Comparison of ENCODE assay signal across 10 mouse cellular contexts in genomic region chr4:59804754-59805153, GRCm38 (mm10). TPM values are rescaled to one million over a fixed set of nuclear protein-coding genes. Genes with fewer than 3 reads are reported as not detected.
A peak's percentile ranks its signal among the peaks of the same experiment; 100 is the strongest.
DNase-seq lines count a peak whose midpoint lies in the region; ATAC-seq and TF ChIP-seq lines count a peak whose summit lies in the region.
"Had no signal": no experiment of that assay in that cellular context is flagged by ENCODE, and none has a peak within 500 bp of the region (broad histone marks: within the 10 kb centered on the region; RNA-seq: fewer than 3 reads in every experiment).

No protein-coding gene starts in this region.

- H3K4me3 ChIP-seq in kidney, embryonic 16.5 days (ENCODE audit: low read length) = peak overlapping the region; percentile 76; the same call in 1 of the 2 replicates
- H3K4me3 ChIP-seq in embryonic facial prominence, embryonic 12.5 days = peak overlapping the region; percentile 95
- H3K4me3 ChIP-seq in intestine, embryonic 15.5 days (replicated peaks) = no peak overlapping the region
- H3K4me3 ChIP-seq in midbrain, postnatal 0 days (ENCODE audit: low read depth, low read length) = peak overlapping the region; percentile 97

- no peaks in the 10 kb centered on the region for H3K27me3 ChIP-seq in kidney, embryonic 16.5 days (ENCODE audit: insufficient read depth, low read length)
- no peaks in the 10 kb centered on the region for H3K27me3 ChIP-seq in embryonic facial prominence, embryonic 12.5 days
- H3K27me3 ChIP-seq in intestine, embryonic 15.5 days (replicated peaks) = no peaks in the 10 kb centered on the region
- H3K27me3 ChIP-seq in midbrain, postnatal 0 days (ENCODE audit: insufficient read depth, low read length) = no peaks in the 10 kb centered on the region
- H3K27me3 ChIP-seq: Patski had no signal

- no peak for TF ChIP-seq CTCF in midbrain, postnatal 0 days (IDR thresholded peaks at IDR 0.05)

- H3K9me3 ChIP-seq in kidney, embryonic 16.5 days (ENCODE audit: low read length) = no peaks in the 10 kb centered on the region
- H3K9me3 ChIP-seq in embryonic facial prominence, embryonic 12.5 days = no peaks in the 10 kb centered on the region
- H3K9me3 ChIP-seq in intestine, embryonic 15.5 days = no peaks in the 10 kb centered on the region
- H3K9me3 ChIP-seq in midbrain, postnatal 0 days (ENCODE audit: low read length) = no peaks in the 10 kb centered on the region

- DNase-seq in kidney, adult 9 months = no peak
- no peak for DNase-seq in midbrain, postnatal 0 days (ENCODE audit: low spot score)
- no peak for DNase-seq in adrenal gland, postnatal 4 days (ENCODE audit: low spot score in 2 of 2)
- DNase-seq in cerebellum, adult 11-12 months = no peak
- no peak for DNase-seq in urinary bladder, postnatal 10 days (ENCODE audit: low spot score)
- DNase-seq: layer of hippocampus, postnatal 36 days had no signal

- peaks cover 11% of the 10 kb centered on the region; the same call in 1 of the 2 replicates for H3K4me1 ChIP-seq in kidney, embryonic 16.5 days (ENCODE audit: insufficient read depth, low read length)
- peaks cover 10% of the 10 kb centered on the region; the same call in 1 of the 2 replicates for H3K4me1 ChIP-seq in embryonic facial prominence, embryonic 12.5 days
- peaks cover 4% of the 10 kb centered on the region for H3K4me1 ChIP-seq in intestine, embryonic 15.5 days (replicated peaks)
- H3K4me1 ChIP-seq in midbrain, postnatal 0 days (ENCODE audit: insufficient read depth, low read length) = peaks cover 3% of the 10 kb centered on the region; the same call in 1 of the 2 replicates

- no peak for ATAC-seq in kidney, embryonic 16.5 days (ENCODE audit: low FRiP score, low TSS enrichment)
- no peak for ATAC-seq in embryonic facial prominence, embryonic 12.5 days (ENCODE audit: insufficient number of reproducible peaks, insufficient read depth, low FRiP score, low TSS enrichment)
- ATAC-seq in intestine, embryonic 15.5 days = no peak
- ATAC-seq in midbrain, postnatal 0 days (ENCODE audit: low FRiP score) = no peak

- 81% methylated on average over 1 of the region's 1 CpGs for WGBS in kidney, embryonic 16.5 days
- 76% methylated on average over 1 of the region's 1 CpGs for WGBS in embryonic facial prominence, embryonic 12.5 days
- 81% methylated on average over 1 of the region's 1 CpGs for WGBS in intestine, embryonic 15.5 days
- 76% methylated on average over 1 of the region's 1 CpGs for WGBS in midbrain, postnatal 0 days

- peak overlapping the region; percentile 98 for H3K4me2 ChIP-seq in kidney, embryonic 16.5 days (replicated peaks; ENCODE audit: low read depth, low read length)
- H3K4me2 ChIP-seq in embryonic facial prominence, embryonic 12.5 days (replicated peaks) = peak overlapping the region; percentile 98
- H3K4me2 ChIP-seq in intestine, embryonic 15.5 days (replicated peaks) = peak overlapping the region; percentile 99
- peak overlapping the region; percentile 87 for H3K4me2 ChIP-seq in midbrain, postnatal 0 days (ENCODE audit: low read depth, low read length, poor library complexity, severe bottlenecking)

- peak overlapping the region; percentile 81 for H3K9ac ChIP-seq in kidney, embryonic 16.5 days (replicated peaks; ENCODE audit: low read length)
- H3K9ac ChIP-seq in embryonic facial prominence, embryonic 12.5 days = peak overlapping the region; percentile 83; the same call in 1 of the 2 replicates
- H3K9ac ChIP-seq in intestine, embryonic 15.5 days = no peak overlapping the region
- H3K9ac ChIP-seq in midbrain, postnatal 0 days (replicated peaks; ENCODE audit: low read length, poor library complexity, severe bottlenecking) = no peak overlapping the region

- H3K27ac ChIP-seq in kidney, embryonic 16.5 days (ENCODE audit: low read length) = peak overlapping the region; percentile 79; the same call in 1 of the 2 replicates
- H3K27ac ChIP-seq in embryonic facial prominence, embryonic 12.5 days = no peak overlapping the region
- no peak overlapping the region for H3K27ac ChIP-seq in intestine, embryonic 15.5 days
- 0 out of 2 replicates have a peak overlapping the region, but pooled peaks have one; percentile 81 for H3K27ac ChIP-seq in midbrain, postnatal 0 days (ENCODE audit: low read depth, low read length)

- no peaks in the 10 kb centered on the region for H3K36me3 ChIP-seq in kidney, embryonic 16.5 days (ENCODE audit: insufficient read depth, low read length)
- H3K36me3 ChIP-seq in embryonic facial prominence, embryonic 12.5 days = no peaks in the 10 kb centered on the region
- H3K36me3 ChIP-seq in intestine, embryonic 15.5 days = no peaks in the 10 kb centered on the region
- H3K36me3 ChIP-seq in midbrain, postnatal 0 days (ENCODE audit: insufficient read depth, low read length) = no peaks in the 10 kb centered on the region

RNA-seq across cellular contexts. Expression of gene Snx30, which starts 0.9 kb away (rescaled TPM):
- polyA plus RNA-seq in kidney, embryonic 16.5 days (2015; fragmentation: Nextera tagmentation; extraction: Ambion mirVana) = 6.6 and 7.3 TPM in 2 replicates
- polyA plus RNA-seq in embryonic facial prominence, embryonic 12.5 days (2016; fragmentation: Nextera tagmentation; extraction: Ambion mirVana) = 13.9 and 14.0 TPM in 2 replicates
- polyA plus RNA-seq in intestine, embryonic 15.5 days (2015; fragmentation: Nextera tagmentation; extraction: Ambion mirVana) = 4.9 and 6.6 TPM in 2 replicates
- total RNA-seq in midbrain, postnatal 0 days (2014; rRNA removed) = 37.8 and 39.6 TPM in 2 replicates
- polyA plus RNA-seq in midbrain, postnatal 0 days (2015; fragmentation: Nextera tagmentation; extraction: Ambion mirVana) = 18.1 and 21.7 TPM in 2 replicates
- total RNA-seq in adrenal gland, postnatal 4 days (2021) = 10 to 100 TPM; 13.2 to 14.0 TPM

RNA-seq across cellular contexts. Expression of gene Inip, which starts 3.4 kb away (rescaled TPM):
- 57.1 and 60.3 TPM in 2 replicates for polyA plus RNA-seq in kidney, embryonic 16.5 days (2015; fragmentation: Nextera tagmentation; extraction: Ambion mirVana)
- polyA plus RNA-seq in embryonic facial prominence, embryonic 12.5 days (2016; fragmentation: Nextera tagmentation; extraction: Ambion mirVana) = 71.7 and 78.2 TPM in 2 replicates
- 40.4 and 40.5 TPM in 2 replicates for polyA plus RNA-seq in intestine, embryonic 15.5 days (2015; fragmentation: Nextera tagmentation; extraction: Ambion mirVana)
- 20.8 and 26.8 TPM in 2 replicates for total RNA-seq in midbrain, postnatal 0 days (2014; rRNA removed)
- 33.0 and 35.8 TPM in 2 replicates for polyA plus RNA-seq in midbrain, postnatal 0 days (2015; fragmentation: Nextera tagmentation; extraction: Ambion mirVana)
- total RNA-seq in adrenal gland, postnatal 4 days (2021) = 10 to 100 TPM; 21.8 to 24.1 TPM

Comparison
In these comparisons a context has a peak if more than half of its experiments do, and no peak if none do; other contexts are left out.
1. H3K27ac ChIP-seq: peak in kidney, embryonic 16.5 days (single experiment) and midbrain, postnatal 0 days (single experiment); none in embryonic facial prominence, embryonic 12.5 days (single experiment) and intestine, embryonic 15.5 days (single experiment).
2. H3K9ac ChIP-seq: peak in kidney, embryonic 16.5 days (single experiment) and embryonic facial prominence, embryonic 12.5 days (single experiment); none in intestine, embryonic 15.5 days (single experiment) and midbrain, postnatal 0 days (single experiment).
3. Peak in every context shown above with its lines, with median percentiles within 50 percentile points of each other: H3K4me2 ChIP-seq.